Mouse (Mus musculus): ENCODE measurements around the gene Gm10643.

Gene Gm10643

DNA sequence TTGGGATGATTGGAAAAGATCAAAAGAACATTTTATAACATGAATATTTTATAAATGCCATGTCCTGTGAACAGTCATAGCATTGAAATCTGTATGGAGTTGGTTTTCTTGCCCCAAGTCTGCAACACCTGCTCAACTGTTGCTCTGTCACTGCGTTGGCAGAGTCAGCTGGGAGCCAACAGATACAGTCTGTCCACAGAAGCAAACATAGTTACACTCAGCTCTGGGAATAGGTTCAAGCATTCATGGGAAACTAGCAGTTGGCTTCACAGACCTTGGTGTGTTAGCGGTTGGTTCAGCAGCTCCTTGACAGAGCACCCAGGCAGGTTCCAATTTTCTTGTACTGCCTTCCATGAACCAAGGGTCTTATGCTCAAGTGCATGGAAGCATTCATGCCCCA is 5.7 kb upstream of the Gm10643 start:
- no peak for DNase-seq

DNA sequence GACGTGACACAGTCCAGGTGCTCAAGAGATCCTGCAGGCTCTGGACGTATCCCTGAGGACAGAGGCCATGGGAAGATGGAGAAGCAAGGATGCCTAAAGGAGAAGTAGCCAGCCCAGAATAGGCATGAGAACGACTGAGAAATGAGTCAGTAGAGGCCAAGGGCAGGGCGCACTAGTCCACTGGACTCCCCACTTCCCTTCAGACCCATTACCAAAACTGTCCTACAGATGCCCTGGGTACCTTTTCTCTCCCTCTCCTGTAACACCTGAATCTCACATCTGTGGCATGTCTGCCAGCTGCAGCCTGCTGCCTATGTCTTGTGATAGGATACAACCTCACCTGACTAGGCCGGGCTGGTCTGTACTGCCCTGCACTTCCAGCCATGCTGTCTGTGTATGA is 5.3 kb upstream of the Gm10643 start:
- DNase-seq, result no peak

DNA sequence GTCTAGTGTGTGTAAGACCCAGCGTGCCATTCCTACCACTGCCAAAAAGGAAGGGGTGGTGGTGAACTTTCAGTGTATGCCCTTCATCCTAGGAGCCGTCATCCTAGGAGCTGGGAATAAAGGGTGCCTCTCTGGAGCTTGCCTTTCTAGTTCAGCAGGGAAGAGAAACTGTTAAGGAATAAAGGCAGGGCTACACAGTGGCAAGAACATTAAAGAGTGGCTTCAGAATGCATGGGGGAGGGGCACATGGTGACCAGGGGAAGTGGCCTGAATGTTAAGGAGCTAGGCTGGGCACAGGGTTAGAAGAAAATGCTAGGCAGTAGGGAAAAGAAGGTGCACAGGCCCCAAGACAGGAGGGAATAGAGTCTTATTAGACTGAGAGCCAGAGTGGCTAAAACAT is 4.8 kb upstream of the Gm10643 start:
- no peak for DNase-seq

DNA sequence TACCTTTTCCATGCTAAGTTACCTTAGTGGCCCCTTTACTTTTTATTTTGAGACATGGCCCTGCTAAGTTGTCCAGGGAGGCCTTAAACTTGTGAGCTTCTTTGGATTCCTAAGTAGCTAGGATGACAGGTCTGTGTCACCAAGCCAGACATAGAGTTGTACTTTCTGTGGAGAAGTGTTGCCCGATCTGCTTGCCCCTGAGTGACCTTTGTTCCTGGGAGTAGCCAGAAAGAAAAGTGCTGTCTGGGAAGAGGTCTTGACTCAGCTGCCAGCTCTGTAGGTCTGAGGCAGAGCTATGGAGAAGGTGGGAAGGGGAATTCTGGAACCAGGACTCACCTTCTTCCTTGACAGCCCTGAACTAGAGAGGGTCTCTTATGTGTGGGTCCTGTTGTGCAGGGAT is 4.2 kb upstream of the Gm10643 start:
- no peak for DNase-seq

DNA sequence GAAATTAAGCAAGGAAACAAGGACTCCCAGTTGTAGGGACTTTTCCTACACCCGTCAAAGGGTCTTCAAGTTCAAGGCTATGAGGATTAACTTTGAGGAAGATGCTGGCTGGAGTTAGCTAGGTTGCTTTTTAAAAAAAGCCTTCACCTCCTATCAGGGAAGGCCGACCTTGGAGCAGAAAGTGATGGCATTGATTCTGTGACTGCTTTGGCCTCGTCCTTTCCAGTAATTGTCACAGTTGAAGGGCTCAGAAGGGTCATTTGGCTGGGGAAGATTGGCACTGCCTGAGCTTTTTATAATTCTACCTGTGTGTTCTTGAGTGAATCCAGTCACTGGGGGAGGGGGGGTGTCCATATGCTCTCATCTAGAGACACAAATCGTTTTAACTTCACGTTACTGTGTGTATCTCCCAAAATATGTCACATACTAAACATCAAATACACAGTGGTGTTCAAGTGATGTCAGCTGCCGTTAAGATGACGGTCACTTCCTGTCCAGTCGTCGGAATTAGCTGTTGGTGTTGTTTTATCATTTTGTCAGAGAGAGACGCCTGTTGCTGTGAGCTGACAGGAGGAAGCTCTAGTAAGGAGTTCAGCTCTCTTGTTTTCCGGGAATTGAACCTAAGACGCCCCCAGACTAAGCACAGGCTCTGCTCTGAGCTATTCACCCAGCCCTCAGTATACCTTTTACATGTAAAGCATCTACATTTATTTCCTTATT is 3.5 kb upstream of the Gm10643 start:
- no peak for DNase-seq

DNA sequence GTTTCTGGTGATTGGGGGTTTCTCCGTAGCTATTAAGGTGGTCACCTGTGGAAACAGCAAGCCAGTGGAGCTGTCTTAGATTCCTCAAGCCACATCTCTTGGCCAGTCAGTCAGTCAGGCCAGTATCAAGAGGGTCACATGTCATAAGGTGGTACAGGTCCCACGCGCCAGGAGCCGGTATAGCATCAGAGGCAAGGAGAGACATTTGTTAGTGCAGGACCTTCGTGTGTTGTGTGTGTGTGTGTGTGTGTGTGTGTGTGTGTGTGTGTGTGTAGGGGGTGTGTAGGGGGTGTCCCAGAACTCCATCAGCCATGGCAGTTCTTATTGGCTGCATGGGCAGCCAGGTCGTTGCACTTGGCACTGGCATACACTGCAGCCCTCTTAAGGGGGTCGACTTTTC is 3.0 kb upstream of the Gm10643 start:
- no peak for DNase-seq

DNA sequence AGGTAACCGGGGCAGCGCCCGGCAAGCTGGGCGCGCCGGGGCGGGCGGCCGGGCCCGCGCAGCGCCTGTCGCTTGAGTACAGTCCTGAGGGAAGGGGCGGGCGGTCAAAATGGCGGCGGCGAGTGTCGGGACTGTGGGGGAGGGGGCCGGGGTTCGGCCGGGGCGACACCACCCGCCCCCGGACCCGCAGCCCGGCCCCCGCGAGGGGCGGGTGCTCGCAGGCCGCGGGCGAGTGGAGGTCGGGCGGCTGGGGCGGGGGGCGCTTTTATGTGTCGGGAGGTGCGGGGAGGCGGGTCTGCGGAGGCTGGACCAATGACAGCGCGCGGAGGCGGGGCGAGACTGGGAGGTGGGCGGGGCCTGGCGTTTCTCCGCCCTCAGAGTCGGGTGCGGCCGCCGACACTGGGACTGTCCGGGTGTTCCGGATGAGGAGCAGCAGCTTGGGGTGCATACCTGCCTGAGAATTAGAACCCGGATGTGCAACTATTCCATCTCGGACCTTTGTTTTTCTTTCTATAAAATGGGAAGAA is 2.2 kb upstream of the Gm10643 start:
- peak; percentile 97 for DNase-seq

DNA sequence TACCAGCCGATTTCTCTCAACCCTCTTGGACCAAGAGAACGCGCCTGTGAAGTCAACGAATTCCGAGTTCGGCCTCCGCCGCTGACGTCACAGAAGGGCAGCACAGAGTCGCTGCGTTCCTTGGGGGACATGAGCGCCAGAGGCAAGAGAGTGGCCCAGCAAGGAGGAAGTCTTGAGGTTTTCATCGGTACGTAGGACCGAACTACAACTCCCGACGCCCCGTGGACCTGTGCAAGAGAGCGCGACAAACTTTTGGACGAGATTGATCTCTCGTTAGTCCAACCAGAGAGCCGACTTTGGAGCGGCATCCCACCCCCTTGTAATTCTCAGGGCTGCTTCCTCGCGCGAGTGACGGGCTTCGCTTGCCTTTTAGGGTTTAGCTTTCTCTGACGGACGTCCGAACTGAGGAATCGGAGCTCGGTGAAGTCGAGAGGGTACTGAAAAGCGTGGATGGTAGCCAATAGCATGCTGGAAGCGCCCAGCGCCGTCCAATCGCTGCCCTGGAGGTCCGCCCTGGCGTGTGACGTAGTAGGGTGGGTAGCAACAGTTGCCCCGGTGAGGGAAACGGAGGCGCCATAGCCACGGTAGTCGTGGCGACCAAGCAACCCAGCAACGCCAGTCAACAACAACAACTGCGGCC is 1.5 kb upstream of the Gm10643 start, which contains the start of gene Rfx1:
Gene Rfx1 (plus strand): TSS at position 544 of the 640 bp plus-strand sequence.
- DNase-seq, result peak; percentile 97

DNA sequence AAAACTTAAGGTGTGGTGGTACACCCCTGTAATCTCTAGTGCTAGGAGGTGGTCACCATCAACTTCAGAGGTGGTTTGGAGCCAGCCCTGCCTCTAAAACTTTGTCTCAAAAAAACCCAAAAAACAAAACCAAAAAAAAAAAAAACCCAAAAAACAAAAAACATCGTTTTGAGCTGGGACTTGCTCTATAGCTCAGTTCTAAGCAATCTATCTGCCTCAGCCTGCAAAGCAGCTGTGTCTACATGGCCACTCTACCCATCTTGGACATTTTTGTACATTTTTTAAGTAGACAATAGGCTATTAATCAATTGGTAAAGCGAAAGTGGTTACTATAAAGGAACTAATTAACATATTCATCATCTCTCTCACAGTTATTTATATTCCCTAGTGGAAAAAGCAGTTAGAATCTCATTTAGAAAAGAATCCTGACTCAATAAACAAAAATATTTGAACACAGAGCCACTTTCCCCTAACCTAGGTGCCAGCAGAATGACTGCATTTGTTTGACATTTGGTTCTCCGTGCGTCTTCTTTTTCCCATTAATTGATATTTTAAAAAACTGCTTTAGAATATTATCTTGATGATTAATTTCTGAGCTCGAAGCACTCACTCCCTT is 628 bp upstream of the Gm10643 start:
- DNase-seq, result no peak

DNA sequence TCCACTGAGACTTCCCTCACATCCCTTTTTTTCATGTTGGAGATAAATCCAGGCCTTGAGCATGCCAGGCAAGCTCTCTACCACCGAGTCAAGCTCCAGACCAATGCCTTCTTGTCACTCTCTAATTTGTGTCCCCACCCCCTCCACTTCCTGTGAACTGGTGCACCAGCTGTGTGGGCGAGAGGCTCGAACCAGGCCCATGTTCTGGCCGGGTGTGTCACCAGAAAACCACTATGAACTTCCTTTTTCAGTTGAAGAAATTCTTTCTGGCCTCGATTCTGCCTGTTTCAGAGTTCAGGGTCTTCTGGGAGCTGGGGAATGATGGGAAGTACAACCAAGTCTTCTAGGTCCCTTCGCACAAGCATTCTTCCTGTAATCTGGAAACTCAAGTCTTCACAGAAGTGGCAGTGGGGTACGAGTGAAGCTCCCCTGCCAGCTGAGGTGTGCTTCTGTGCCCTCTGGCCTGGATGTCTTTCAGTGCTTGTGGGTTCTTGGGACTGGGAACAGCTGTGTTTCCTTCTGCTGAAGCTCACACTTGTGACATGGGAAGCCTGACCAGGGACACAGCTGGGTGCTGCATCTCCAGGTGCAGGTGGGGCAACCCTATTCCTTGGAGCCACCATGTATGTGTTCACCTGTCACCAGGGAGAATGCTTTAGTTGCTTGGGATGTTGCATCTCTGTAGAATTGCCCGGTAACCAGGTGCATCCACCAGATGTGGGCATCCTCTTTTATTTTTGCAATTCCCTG is 901 bp downstream of the Gm10643 start:
- no peak for DNase-seq

DNA sequence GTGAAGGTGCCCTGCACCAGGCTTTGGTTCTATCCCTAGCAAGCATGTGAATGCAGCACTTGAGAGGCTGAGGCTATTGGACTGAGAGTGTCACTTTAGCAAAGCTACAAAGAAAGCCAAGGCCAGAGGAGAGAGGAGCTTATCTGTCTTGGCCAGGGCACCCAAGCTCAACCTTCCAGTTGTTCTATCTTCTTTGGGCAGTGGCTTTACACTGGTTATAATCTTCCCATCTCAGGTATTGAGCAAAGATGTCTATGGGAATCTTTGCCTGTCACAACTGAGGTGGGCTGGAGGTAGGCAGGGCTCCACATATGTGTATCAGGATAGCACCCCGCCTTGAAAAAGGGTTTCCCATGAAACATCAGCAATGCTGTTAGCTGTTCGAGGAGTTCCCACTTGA is 4.7 kb downstream of the Gm10643 start:
- no peak for DNase-seq

DNA sequence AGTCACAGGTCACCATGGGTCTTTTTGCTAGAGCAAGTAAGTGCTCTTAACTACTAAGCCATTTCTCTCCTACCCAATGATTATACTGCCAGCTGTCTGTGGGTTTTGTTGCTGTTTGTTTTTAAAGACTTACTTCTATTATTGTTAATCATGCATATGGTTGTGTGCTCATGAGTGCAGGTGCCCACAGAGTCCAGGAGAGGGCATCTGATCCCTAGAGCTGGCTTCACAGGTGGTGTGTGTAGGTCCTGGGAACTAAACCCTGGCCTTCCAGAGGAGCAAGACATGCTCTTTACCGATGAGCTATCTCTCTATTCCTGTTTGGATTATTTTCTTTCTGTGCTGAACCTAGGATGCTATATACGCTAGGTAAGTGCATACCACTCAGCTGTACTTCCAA is 5.7 kb downstream of the Gm10643 start:
- DNase-seq, result no peak

DNA sequence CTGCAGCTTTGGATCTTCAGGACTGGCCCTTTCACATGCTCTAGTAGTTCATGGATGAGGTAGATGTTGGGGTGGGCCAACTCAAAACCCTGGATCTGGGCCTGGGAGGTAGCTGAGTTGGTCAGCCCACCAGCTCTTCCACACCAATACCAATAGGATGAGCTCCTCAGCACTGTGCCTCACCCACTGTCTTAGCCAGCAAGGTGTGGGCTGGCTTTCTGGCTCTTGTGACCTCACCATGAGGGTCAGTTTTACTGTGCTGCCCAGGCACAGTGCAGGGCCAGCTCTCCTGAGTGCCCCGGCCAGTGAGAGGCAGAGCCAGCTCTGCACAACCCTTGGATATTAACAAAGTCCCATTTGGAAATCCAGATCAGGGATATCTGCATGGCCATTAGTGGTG is 7.1 kb downstream of the Gm10643 start:
- DNase-seq, result no peak

DNA sequence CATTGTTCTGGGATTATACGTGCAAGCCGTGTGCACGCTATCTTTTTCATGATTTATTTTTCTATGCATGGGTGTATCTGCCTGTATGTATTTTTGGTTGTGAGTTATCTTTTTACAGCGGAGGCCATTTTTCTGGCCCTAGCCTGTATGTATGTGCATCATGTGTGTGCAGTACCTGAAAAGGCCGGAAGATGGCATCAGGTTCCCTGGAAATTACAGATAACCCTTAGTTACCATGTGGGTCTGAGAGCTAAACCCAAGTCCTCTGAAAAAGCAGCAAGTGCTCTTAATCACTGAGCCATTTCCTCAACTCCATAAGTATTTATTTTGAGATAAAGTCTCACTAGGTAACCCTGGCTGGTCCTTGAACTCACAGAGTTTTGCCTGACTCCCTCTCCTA is 11.7 kb downstream of the Gm10643 start:
- DNase-seq, result no peak

DNA sequence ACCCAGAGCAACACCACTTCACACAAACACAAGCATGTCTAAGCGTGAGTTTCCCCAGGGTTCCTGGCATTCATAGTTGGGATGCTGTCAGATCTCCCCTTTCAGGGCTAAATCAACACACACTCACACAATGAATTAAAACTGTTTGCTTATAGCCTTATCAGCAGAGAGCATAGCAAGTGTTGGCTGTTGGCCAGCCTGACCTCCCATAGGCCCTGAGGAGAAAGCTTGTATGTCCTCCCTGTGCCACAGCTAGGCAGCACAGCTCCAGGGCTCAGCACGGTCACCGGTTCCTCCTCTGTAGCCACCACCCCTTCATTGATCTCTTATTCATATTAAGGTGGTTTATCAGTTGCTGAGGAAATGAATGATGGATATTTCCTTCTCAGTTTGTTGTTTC is 12.2 kb downstream of the Gm10643 start:
- peak; percentile 27 for DNase-seq

DNA sequence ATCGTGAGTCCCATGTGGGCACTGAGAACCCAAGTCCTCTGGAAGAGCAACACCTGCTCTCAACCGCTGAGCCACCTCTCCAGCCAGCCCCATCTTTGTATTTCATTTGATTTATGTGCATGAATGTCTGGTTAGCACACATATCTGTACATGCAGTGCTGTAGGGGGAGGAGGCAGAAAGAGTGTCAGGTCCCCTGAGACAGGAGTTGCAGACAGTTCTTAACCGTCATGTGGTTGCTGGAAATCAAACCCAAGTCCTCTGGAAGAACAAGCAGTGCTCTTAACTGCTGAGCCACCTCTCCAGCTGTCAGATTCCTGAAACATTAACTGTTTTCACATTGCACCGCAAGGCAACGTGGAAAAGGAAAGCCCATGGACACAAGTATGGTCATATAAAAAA is 16.8 kb downstream of the Gm10643 start:
- DNase-seq, result no peak

DNA sequence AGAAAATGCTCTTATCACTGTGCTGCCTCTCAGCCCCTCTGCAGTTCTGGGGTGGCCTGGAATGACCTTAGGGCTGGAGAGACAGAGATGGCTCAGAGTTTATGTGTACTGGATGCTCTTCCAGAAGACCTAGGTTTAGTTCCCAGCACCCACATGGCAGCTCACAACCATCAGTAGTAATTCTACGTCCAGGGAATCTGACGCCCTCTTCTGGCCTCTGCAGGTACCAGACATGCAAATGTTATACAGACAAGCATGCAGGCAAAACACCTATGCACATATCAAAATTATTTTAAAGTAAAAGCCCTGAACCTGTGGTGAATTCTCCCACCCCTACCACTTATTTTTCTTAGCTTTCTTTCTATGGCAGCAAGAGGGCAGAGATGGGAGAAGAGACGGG is 18.4 kb downstream of the Gm10643 start:
- no peak for DNase-seq

DNA sequence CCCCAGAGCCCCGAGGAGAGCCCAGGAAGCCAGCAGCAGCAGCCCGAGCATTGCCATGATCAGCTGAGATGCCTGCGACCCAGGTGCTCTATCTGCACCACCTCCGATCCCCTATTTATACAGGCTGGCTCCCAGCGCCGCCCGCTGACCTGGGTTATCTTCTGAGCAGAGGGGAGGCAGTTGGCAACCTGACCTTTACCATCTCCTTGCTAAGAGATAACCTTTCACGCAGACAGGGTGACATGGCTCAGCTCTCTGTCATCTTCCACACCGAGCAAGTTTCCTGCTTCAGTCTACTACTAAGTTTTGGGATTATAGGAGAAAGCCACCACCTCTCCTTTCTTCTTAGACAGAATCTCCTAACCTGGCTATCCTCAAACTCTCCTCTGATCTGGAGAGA is 20.0 kb downstream of the Gm10643 start, which contains the start of gene Rln3:
Gene Rln3 (minus strand): TSS at position 101 of the 400 bp plus-strand sequence.
- no peak for DNase-seq

DNA sequence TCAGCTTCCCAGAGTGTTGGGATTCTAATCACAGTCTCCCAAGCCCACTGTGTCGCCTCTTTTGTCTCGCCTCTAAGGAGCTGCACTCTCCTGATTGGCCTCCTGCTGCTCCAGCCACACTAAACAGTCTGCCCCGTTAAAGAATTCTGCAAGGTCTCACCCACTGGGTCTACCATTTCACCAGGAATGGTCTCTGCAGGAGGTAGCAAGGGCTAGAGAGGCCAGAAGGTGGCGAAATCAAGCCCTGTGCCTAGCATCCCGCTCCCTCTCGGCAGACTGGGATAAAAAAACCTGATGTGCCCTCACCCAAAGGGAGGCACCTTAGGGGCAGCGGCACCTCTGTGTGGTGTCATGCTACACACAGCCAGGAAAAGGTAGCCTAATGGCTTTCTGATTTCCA is 20.8 kb downstream of the Gm10643 start:
- no peak for DNase-seq

DNA sequence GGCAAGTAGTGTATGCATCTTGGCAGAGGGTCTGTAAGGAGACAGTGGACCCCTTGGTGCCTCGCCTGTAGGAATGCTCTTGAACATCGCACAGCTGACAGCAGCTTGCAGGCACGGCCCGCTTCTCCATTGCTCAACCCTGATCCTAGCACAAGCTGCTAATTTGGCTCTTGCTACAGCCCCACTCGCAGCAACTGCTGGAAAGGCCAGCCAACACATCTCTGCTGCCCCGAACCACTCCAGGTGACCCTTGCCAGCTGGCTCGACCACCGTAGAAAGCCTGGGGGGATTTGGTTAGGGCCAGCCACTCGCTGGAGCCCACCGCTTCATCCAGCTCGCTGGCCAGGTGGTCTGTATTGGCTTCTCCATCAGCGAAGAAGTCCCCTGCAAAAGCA is 22.0 kb downstream of the Gm10643 start:
- DNase-seq, result no peak

DNA sequence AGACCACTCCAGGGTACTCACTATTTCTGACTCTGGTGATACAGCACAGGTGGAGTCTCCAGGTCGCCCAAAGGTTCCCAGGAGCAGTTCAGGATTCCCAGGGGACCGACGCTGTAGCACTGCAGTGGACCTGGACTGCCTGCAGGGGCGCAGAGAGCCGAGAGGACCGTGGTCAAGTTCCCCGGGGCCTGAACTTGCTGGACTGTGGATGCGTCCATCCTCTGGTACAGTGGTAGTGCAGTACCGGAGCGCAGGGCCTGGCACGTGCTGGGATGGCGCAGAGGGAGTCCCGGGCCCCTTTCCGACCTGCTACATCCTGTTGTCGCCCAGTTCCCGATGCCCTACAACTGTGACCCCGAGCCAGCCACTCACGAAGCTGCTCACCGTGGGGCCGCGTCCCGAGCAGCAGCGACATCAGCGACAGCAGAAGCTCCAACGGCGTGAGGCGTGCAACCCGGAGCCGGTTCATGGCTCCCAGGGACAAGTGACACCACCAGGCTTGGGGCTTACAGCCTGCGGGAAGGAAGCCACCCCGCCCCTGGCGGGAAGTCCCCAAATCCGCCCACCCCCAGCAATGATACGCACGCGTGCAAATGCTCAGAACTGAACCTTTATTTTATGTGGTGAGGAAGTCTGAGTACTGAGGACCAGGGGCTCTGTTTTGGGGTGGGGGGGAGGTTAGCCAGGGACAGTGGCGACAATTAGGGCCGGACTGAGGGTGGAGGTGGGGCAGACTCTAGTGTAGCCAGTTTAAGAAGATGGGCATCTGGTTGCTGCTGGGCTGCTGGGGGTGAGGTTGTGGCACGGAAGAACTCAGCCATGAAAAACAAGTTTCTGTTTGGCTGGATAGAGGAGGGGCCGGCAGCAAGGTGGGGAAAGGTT is 22.6 kb downstream of the Gm10643 start, which contains the start of gene Il27ra:
Gene Il27ra (minus strand): TSS at position 524 of the 882 bp plus-strand sequence.
- DNase-seq, result peak; percentile 52

DNA sequence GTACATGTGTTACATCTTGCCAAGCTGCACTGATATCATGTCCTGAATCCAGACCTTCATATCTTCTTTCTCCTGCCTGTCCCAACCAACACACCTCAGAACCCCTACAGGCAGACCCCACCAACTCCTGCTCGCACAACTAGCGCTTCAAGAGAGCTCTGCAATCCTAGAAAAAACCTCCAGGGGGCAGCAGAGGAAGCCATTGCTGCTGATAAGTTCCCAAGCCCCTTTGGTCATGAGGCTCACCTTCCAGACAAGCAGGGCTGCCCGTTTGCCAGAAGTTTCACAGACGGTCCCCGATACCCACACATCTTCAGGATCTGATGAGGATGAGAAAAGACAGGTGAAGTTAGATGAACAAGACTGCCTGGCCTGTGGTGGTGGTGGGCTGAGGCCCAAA is 25.9 kb downstream of the Gm10643 start:
- peak; percentile 66 for DNase-seq

Measured in liver (tissue).